8 mouse cellular contexts compared by ENCODE assay signal in the genomic region with DNA sequence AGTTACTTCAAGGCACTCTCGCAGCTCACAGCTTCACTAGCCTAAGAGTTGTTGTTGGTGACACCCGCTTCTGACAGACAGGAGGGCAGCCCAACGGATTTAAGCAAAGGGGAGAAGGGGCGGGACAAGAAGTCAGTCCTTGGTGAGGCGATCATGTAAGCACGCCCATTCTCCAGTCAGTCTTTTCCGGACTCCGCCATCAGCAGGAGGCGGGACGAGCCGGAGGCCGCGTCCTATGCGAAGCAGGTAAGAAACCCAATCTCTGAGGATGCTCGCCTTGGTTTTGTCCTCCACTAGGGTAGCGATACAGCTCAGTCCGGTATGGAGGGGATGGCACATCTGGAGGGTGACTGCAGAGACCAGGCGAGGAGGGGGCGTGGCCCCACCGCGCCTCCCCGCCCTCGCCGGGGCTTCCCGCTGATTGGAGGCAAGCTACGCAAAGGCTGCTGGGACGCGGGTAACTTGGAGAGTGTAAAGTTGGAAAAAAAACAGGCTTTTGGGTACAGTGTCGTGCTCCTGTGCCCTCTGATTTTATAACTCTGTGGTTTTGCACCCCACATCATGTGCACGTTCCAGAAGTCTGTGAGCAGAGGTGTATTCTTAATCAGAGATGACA. TPM values are rescaled to one million over a fixed set of nuclear protein-coding genes. Genes with fewer than 3 reads are reported as not detected.
A peak's percentile ranks its signal among the peaks of the same experiment; 100 is the strongest.
DNase-seq lines count a peak whose midpoint lies in the region; ATAC-seq and TF ChIP-seq lines count a peak whose summit lies in the region.

A gene (plus strand): TSS at position 139 of the 616 bp plus-strand sequence.
A gene (minus strand): TSS at position 397 of the 616 bp plus-strand sequence.

- H3K4me2 ChIP-seq in kidney, embryonic 15.5 days: peak within 1 kb of the TSS; percentile 95
- H3K4me2 ChIP-seq in liver, embryonic 11.5 days: peak within 1 kb of the TSS; percentile 75
- H3K4me2 ChIP-seq in stomach, embryonic 14.5 days (replicated peaks; ENCODE audit: low read depth, low read length): peak within 1 kb of the TSS; percentile 87

- no peaks in the 10 kb centered on the region for H3K27me3 ChIP-seq in C2C12 (ENCODE audit: control insufficient read depth, insufficient read depth, insufficient read length)
- H3K27me3 ChIP-seq in heart, embryonic 10.5 days (ENCODE audit: insufficient read depth, poor library complexity, severe bottlenecking): no peaks in the 10 kb centered on the region
- H3K27me3 ChIP-seq in kidney, embryonic 15.5 days: no peaks in the 10 kb centered on the region
- no peaks in the 10 kb centered on the region for H3K27me3 ChIP-seq in liver, embryonic 11.5 days (replicated peaks; ENCODE audit: control insufficient read depth, insufficient read depth, low read length)
- H3K27me3 ChIP-seq in stomach, embryonic 14.5 days (ENCODE audit: control insufficient read depth, insufficient read depth, low read length): no peaks in the 10 kb centered on the region

- H3K4me3 ChIP-seq in C2C12 (ENCODE audit: insufficient read depth, poor library complexity, severe bottlenecking): peak within 1 kb of the TSS; percentile 33
- peak within 1 kb of the TSS; percentile 73 for H3K4me3 ChIP-seq in heart, embryonic 10.5 days
- peak within 1 kb of the TSS; percentile 84 for H3K4me3 ChIP-seq in kidney, embryonic 15.5 days (replicated peaks)
- peak within 1 kb of the TSS; percentile 56 for H3K4me3 ChIP-seq in liver, embryonic 11.5 days (ENCODE audit: low read depth, low read length)
- H3K4me3 ChIP-seq in stomach, embryonic 14.5 days (ENCODE audit: low read depth, low read length): peak within 1 kb of the TSS; percentile 57

- no peak for TF ChIP-seq CTCF in C2C12 (IDR thresholded peaks at IDR 0.05; ENCODE audit: control insufficient read depth, insufficient read depth, insufficient read length)

- H3K36me3 ChIP-seq in C2C12 (ENCODE audit: control insufficient read depth, insufficient read depth): no peaks in the 10 kb centered on the region
- no peaks in the 10 kb centered on the region for H3K36me3 ChIP-seq in heart, embryonic 10.5 days
- no peaks in the 10 kb centered on the region for H3K36me3 ChIP-seq in kidney, embryonic 15.5 days
- H3K36me3 ChIP-seq in liver, embryonic 11.5 days (ENCODE audit: control insufficient read depth, insufficient read depth, low read length): no peaks in the 10 kb centered on the region
- no peaks in the 10 kb centered on the region for H3K36me3 ChIP-seq in stomach, embryonic 14.5 days (ENCODE audit: control insufficient read depth, insufficient read depth, low read length)

- H3K79me3 ChIP-seq in C2C12 (ENCODE audit: low read depth): peaks cover 3% of the 10 kb centered on the region

- no peaks in the 10 kb centered on the region for H3K9me3 ChIP-seq in heart, embryonic 10.5 days
- H3K9me3 ChIP-seq in kidney, embryonic 15.5 days (replicated peaks): no peaks in the 10 kb centered on the region
- no peaks in the 10 kb centered on the region for H3K9me3 ChIP-seq in liver, embryonic 11.5 days (ENCODE audit: control insufficient read depth, low read length)
- no peaks in the 10 kb centered on the region for H3K9me3 ChIP-seq in stomach, embryonic 14.5 days (ENCODE audit: control insufficient read depth, low read depth, low read length)

- peak; percentile 95 for ATAC-seq in erythroblast, adult 5-6 weeks (replicated peaks; ENCODE audit: low FRiP score, poor library complexity, severe bottlenecking)
- peak; percentile 98 for ATAC-seq in kidney, embryonic 15.5 days (replicated peaks; ENCODE audit: low FRiP score)
- ATAC-seq in liver, embryonic 11.5 days (replicated peaks; ENCODE audit: low FRiP score): peak; percentile 98
- ATAC-seq in stomach, embryonic 14.5 days (ENCODE audit: insufficient number of reproducible peaks, insufficient read depth, low FRiP score, low read depth): peak; percentile 98

- H3K79me2 ChIP-seq in C2C12 (ENCODE audit: control insufficient read depth, insufficient read depth): peaks cover 9% of the 10 kb centered on the region

- H3ac ChIP-seq in C2C12 (ENCODE audit: control insufficient read depth, insufficient read length, low read depth): peak within 1 kb of the TSS; percentile 96

- peak within 1 kb of the TSS; percentile 64 for H3K9ac ChIP-seq in kidney, embryonic 15.5 days
- peak within 1 kb of the TSS; percentile 69 for H3K9ac ChIP-seq in liver, embryonic 11.5 days (ENCODE audit: low read depth, low read length)
- H3K9ac ChIP-seq in stomach, embryonic 14.5 days (replicated peaks; ENCODE audit: low read depth, low read length): peak within 1 kb of the TSS; percentile 57

- peaks cover 18% of the 10 kb centered on the region for H3K4me1 ChIP-seq in heart, embryonic 10.5 days
- H3K4me1 ChIP-seq in kidney, embryonic 15.5 days: peaks cover 15% of the 10 kb centered on the region
- H3K4me1 ChIP-seq in liver, embryonic 11.5 days (replicated peaks; ENCODE audit: control insufficient read depth, insufficient read depth, low read length): peaks cover 11% of the 10 kb centered on the region
- peaks cover 4% of the 10 kb centered on the region; the same call in 1 of the 2 replicates for H3K4me1 ChIP-seq in stomach, embryonic 14.5 days (ENCODE audit: control insufficient read depth, insufficient read depth, low read length)

- H3K27ac ChIP-seq in heart, embryonic 10.5 days: peak within 1 kb of the TSS; percentile 94
- H3K27ac ChIP-seq in kidney, embryonic 15.5 days: peak within 1 kb of the TSS; percentile 96
- H3K27ac ChIP-seq in liver, embryonic 11.5 days (ENCODE audit: low read depth, low read length): peak within 1 kb of the TSS; percentile 78
- peak within 1 kb of the TSS; percentile 74 for H3K27ac ChIP-seq in stomach, embryonic 14.5 days (ENCODE audit: low read length)

- 0% methylated on average over 30 of the region's 30 CpGs for WGBS in heart, embryonic 10.5 days
- WGBS in kidney, embryonic 15.5 days: under 1% methylated on average over 30 of the region's 30 CpGs
- under 1% methylated on average over 30 of the region's 30 CpGs for WGBS in liver, embryonic 11.5 days
- WGBS in stomach, embryonic 14.5 days: under 1% methylated on average over 30 of the region's 30 CpGs

- DNase-seq in brain, adult 2 months (ENCODE audit: low read depth, low spot score): peak; percentile 96
- DNase-seq in heart, embryonic 10.5 days (ENCODE audit: low spot score): peak; percentile 97
- peak; percentile 93 for DNase-seq in liver, embryonic 11.5 days (ENCODE audit: low spot score)
- DNase-seq in naive thymus-derived CD4-positive, alpha-beta T cell, adult 2 months (ENCODE audit: low read depth): peak; percentile 96

TF ChIP-seq in C2C12, 6 proteins besides CTCF, POLR2A, EP300 and RAD21:
- TF ChIP-seq MYOD1 (IDR thresholded peaks at IDR 0.05; ENCODE audit: control insufficient read depth, insufficient read length, low read depth) (no peak), MAX (IDR thresholded peaks at IDR 0.05) (peak; percentile 72), USF1 (IDR thresholded peaks at IDR 0.05; ENCODE audit: low read depth) (no peak)

RNA-seq across cellular contexts. Expression of the first gene that starts in this region (rescaled TPM):
- 16.7 TPM for polyA plus RNA-seq in C2C12 (2012; fragmentation: generic; extraction: Trizol)
- 5.6 and 18.3 TPM in 2 replicates for total RNA-seq in erythroblast, adult 5-6 weeks (2015; ENCODE audit: low replicate concordance)
- 4.5 and 5.3 TPM in 2 replicates for total RNA-seq in erythroblast, adult 5-6 weeks (2017; ENCODE audit: low replicate concordance)
- polyA plus RNA-seq in heart, embryonic 10.5 days (2016; fragmentation: Nextera tagmentation; extraction: Ambion mirVana): 21.2 and 23.8 TPM in 2 replicates
- polyA plus RNA-seq in kidney, embryonic 15.5 days (2015; fragmentation: Nextera tagmentation; extraction: Ambion mirVana): 36.4 and 39.4 TPM in 2 replicates
- 11.4 and 13.3 TPM in 2 replicates for polyA plus RNA-seq in liver, embryonic 11.5 days (2014; fragmentation: Nextera tagmentation; extraction: Ambion mirVana)
- polyA plus RNA-seq in stomach, embryonic 14.5 days (2014; fragmentation: Nextera tagmentation; extraction: Ambion mirVana): 33.7 and 35.3 TPM in 2 replicates

RNA-seq across cellular contexts. Expression of the second gene that starts in this region (rescaled TPM):
- polyA plus RNA-seq in C2C12 (2012; fragmentation: generic; extraction: Trizol): 1.4 TPM
- 0.58 and 11.5 TPM in 2 replicates for total RNA-seq in erythroblast, adult 5-6 weeks (2015; ENCODE audit: low replicate concordance)
- 11.2 and 18.7 TPM in 2 replicates for total RNA-seq in erythroblast, adult 5-6 weeks (2017; ENCODE audit: low replicate concordance)
- polyA plus RNA-seq in heart, embryonic 10.5 days (2016; fragmentation: Nextera tagmentation; extraction: Ambion mirVana): 7.8 and 8.8 TPM in 2 replicates
- 20.3 and 24.4 TPM in 2 replicates for polyA plus RNA-seq in kidney, embryonic 15.5 days (2015; fragmentation: Nextera tagmentation; extraction: Ambion mirVana)
- polyA plus RNA-seq in liver, embryonic 11.5 days (2014; fragmentation: Nextera tagmentation; extraction: Ambion mirVana): 8.1 and 10.5 TPM in 2 replicates
- polyA plus RNA-seq in stomach, embryonic 14.5 days (2014; fragmentation: Nextera tagmentation; extraction: Ambion mirVana): 11.1 and 16.5 TPM in 2 replicates

Comparison
In these comparisons a context has a peak if more than half of its experiments do, and no peak if none do; other contexts are left out.
1. Peak in every context shown above with its lines: DNase-seq, ATAC-seq, H3K4me3 ChIP-seq and H3K27ac ChIP-seq.
2. H3K4me3 ChIP-seq: peak in every context shown above with its lines; median percentile 84 in kidney, embryonic 15.5 days; 73 in heart, embryonic 10.5 days; 57 in stomach, embryonic 14.5 days; 56 in liver, embryonic 11.5 days; 33 in C2C12.